Mouse (Mus musculus) liver, embryonic 11.5 days (tissue): ENCODE results near the gene Nfkbia. TPM values are rescaled to one million over a fixed set of nuclear protein-coding genes. Genes with fewer than 3 reads are reported as not detected.

Experiments
- ATAC-seq: fragments of 200-750 bp; cut with Nextera tagmentation; replicated peaks from 2 replicates; pipeline ENCODE4 v1.8.0; 2017; ENCODE audit warnings: moderate number of reproducible peaks, mild to moderate bottlenecking, moderate TSS enrichment, moderate library complexity; ENCODE audit not compliant: low FRiP score
- DNase-seq: peaks from one replicate; pipeline ENCODE4 v3.0.0-alpha.2; 2017; ENCODE audit warnings: low spot score
- H3K27ac ChIP-seq: fragments of 300-500 bp; sonication (generic); 2 replicates; pipeline ENCODE4 v1.5.1; 2014; ENCODE audit warnings: mild to moderate bottlenecking, low read depth, low read length, control low read depth
- H3K27me3 ChIP-seq: fragments of 300-500 bp; sonication (generic); replicated peaks from 2 replicates; pipeline ENCODE4 v1.6.1; 2014; ENCODE audit warnings: low read length, mixed read lengths; ENCODE audit not compliant: control insufficient read depth, insufficient read depth
- H3K36me3 ChIP-seq: fragments of 300-500 bp; sonication (generic); 2 replicates; pipeline ENCODE4 v1.6.1; 2014; ENCODE audit warnings: mild to moderate bottlenecking, low read length, moderate library complexity, mixed read lengths; ENCODE audit not compliant: control insufficient read depth, insufficient read depth
- H3K4me1 ChIP-seq: fragments of 300-500 bp; sonication (generic); replicated peaks from 2 replicates; pipeline ENCODE4 v1.6.1; 2014; ENCODE audit warnings: low read length, mixed read lengths; ENCODE audit not compliant: control insufficient read depth, insufficient read depth
- H3K4me2 ChIP-seq: fragments of 300-500 bp; sonication (generic); 2 replicates; pipeline ENCODE4 v1.6.1; 2014; ENCODE audit warnings: mild to moderate bottlenecking, control low read depth, moderate library complexity
- H3K4me3 ChIP-seq: fragments of 300-500 bp; sonication (generic); 2 replicates; pipeline ENCODE4 v1.5.1; 2014; ENCODE audit warnings: low read depth, low read length, control low read depth
- H3K9ac ChIP-seq: fragments of 300-500 bp; sonication (generic); 2 replicates; pipeline ENCODE4 v1.6.1; 2014; ENCODE audit warnings: low read depth, low read length, control low read depth
- H3K9me3 ChIP-seq: fragments of 300-500 bp; sonication (generic); 2 replicates; pipeline ENCODE4 v1.6.1; 2016; ENCODE audit warnings: low read length, inconsistent platforms, mixed read lengths; ENCODE audit not compliant: control insufficient read depth
- WGBS: fragments of 180-500 bp; shearing (Covaris S2); extraction: QIAGEN DNeasy Blood & Tissue Kit; methylation state at CpG from one replicate; pipeline ENCODE4 v1.1.7; 2014; 5-methylcytosine and 5-hydroxymethylcytosine counted together
- polyA plus RNA-seq: library from polyadenylated mRNA; unstranded; fragments of >200 nt; fragmentation: Nextera tagmentation; extraction: Ambion mirVana; gene quantifications from 2 replicates; pipeline ENCODE4 v1.2.1, GENCODE M21; 2014

Nfkbia gene
- polyA plus RNA-seq, 1 experiment from 2014 or later: 25.8 TPM

GRCm38 (mm10) chr12:55473250-55474208 is 18.9 kb downstream of the Nfkbia start:
- Histone ChIP-seq H3K27ac (no peak overlapping the region), H3K4me2 (no peak overlapping the region), H3K4me3 (no peak overlapping the region), H3K9me3 (no peaks in the 10 kb centered on the region), H3K4me1 (peaks cover 8% of the 10 kb centered on the region), H3K9ac (peak overlapping the region; percentile 25; the same call in 1 of the 2 replicates), H3K27me3 (no peaks in the 10 kb centered on the region), H3K36me3 (no peaks in the 10 kb centered on the region)
- DNase-seq: no peak
- 29% methylated on average over 8 of the region's 8 CpGs for WGBS
- ATAC-seq: no peak; the same call in 1 of the 2 replicates

GRCm38 (mm10) chr12:55471344-55471743 is 21.1 kb downstream of the Nfkbia start:
- Histone ChIP-seq H3K36me3 (no peaks in the 10 kb centered on the region), H3K27ac (no peak overlapping the region), H3K27me3 (no peaks in the 10 kb centered on the region), H3K9me3 (no peaks in the 10 kb centered on the region), H3K4me3 (no peak overlapping the region), H3K4me1 (peaks cover 12% of the 10 kb centered on the region), H3K4me2 (no peak overlapping the region), H3K9ac (no peak overlapping the region)
- no peak for ATAC-seq
- no peak for DNase-seq
- WGBS: 88% methylated on average over 9 of the region's 9 CpGs

GRCm38 (mm10) chr12:55470442-55470841 is 22.0 kb downstream of the Nfkbia start:
- Histone ChIP-seq H3K4me2 (no peak overlapping the region), H3K9me3 (no peaks in the 10 kb centered on the region), H3K4me3 (no peak overlapping the region), H3K27me3 (no peaks in the 10 kb centered on the region), H3K4me1 (peaks cover 17% of the 10 kb centered on the region), H3K27ac (no peak overlapping the region), H3K9ac (no peak overlapping the region), H3K36me3 (no peaks in the 10 kb centered on the region)
- DNase-seq (no peak), ATAC-seq (no peak)
- WGBS: 57% methylated on average over 5 of the region's 5 CpGs

- ATAC-seq: no peak
- Histone ChIP-seq H3K36me3 (no peaks in the 10 kb centered on the region), H3K4me2 (no peak overlapping the region), H3K27me3 (no peaks in the 10 kb centered on the region), H3K9ac (no peak overlapping the region), H3K9me3 (no peaks in the 10 kb centered on the region), H3K4me1 (peaks cover 9% of the 10 kb centered on the region; the same call in 1 of the 2 replicates), H3K27ac (no peak overlapping the region), H3K4me3 (no peak overlapping the region)
- WGBS: 28% methylated on average over 10 of the region's 10 CpGs
- no peak for DNase-seq
Measured at GRCm38 (mm10) chr12:55467331-55468180, 24.9 kb downstream of the Nfkbia start.

GRCm38 (mm10) chr12:55466816-55467215 is 25.6 kb downstream of the Nfkbia start:
- WGBS: 51% methylated on average over 5 of the region's 5 CpGs
- no peaks in the 10 kb centered on the region for H3K36me3 ChIP-seq
- no peak overlapping the region for H3K9ac ChIP-seq
- H3K4me3 ChIP-seq: no peak overlapping the region
- DNase-seq: no peak
- 0 out of 2 replicates have a peak, but pooled peaks have one; percentile 29 for ATAC-seq
- peaks cover 9% of the 10 kb centered on the region; the same call in 1 of the 2 replicates for H3K4me1 ChIP-seq
- H3K27ac ChIP-seq: no peak overlapping the region
- no peaks in the 10 kb centered on the region for H3K27me3 ChIP-seq
- no peak overlapping the region for H3K4me2 ChIP-seq
- no peaks in the 10 kb centered on the region for H3K9me3 ChIP-seq

- Histone ChIP-seq H3K9ac (no peak overlapping the region), H3K27ac (no peak overlapping the region), H3K4me1 (peaks cover 9% of the 10 kb centered on the region; the same call in 1 of the 2 replicates), H3K9me3 (no peaks in the 10 kb centered on the region), H3K4me3 (no peak overlapping the region), H3K36me3 (no peaks in the 10 kb centered on the region), H3K4me2 (no peak overlapping the region), H3K27me3 (no peaks in the 10 kb centered on the region)
- DNase-seq: no peak
- 72% methylated on average over 7 of the region's 7 CpGs for WGBS
- ATAC-seq: no peak
Measured at GRCm38 (mm10) chr12:55466088-55466701, 26.3 kb downstream of the Nfkbia start.

GRCm38 (mm10) chr12:55465401-55465983 is 27.0 kb downstream of the Nfkbia start:
- H3K9ac ChIP-seq: no peak overlapping the region
- no peak for DNase-seq
- H3K36me3 ChIP-seq: no peaks in the 10 kb centered on the region
- H3K4me3 ChIP-seq: no peak overlapping the region
- ATAC-seq: no peak
- no peaks in the 10 kb centered on the region for H3K27me3 ChIP-seq
- H3K9me3 ChIP-seq: no peaks in the 10 kb centered on the region
- WGBS: 70% methylated on average over 17 of the region's 17 CpGs
- 0 out of 2 replicates have a peak overlapping the region, but pooled peaks have one; percentile 14 for H3K4me2 ChIP-seq
- H3K27ac ChIP-seq: no peak overlapping the region
- peaks cover 9% of the 10 kb centered on the region; the same call in 1 of the 2 replicates for H3K4me1 ChIP-seq

- no peak overlapping the region for H3K4me3 ChIP-seq
- WGBS: 85% methylated on average over 14 of the region's 14 CpGs
- H3K9me3 ChIP-seq: no peaks in the 10 kb centered on the region
- H3K27ac ChIP-seq: no peak overlapping the region
- no peak for DNase-seq
- H3K36me3 ChIP-seq: no peaks in the 10 kb centered on the region
- no peak overlapping the region for H3K9ac ChIP-seq
- H3K27me3 ChIP-seq: no peaks in the 10 kb centered on the region
- H3K4me1 ChIP-seq: peaks cover 9% of the 10 kb centered on the region; the same call in 1 of the 2 replicates
- H3K4me2 ChIP-seq: no peak overlapping the region
- ATAC-seq: no peak
Measured at GRCm38 (mm10) chr12:55464846-55465361, 27.5 kb downstream of the Nfkbia start.
